ENCODE assay signal across 10 mouse cellular contexts in the genomic region with DNA sequence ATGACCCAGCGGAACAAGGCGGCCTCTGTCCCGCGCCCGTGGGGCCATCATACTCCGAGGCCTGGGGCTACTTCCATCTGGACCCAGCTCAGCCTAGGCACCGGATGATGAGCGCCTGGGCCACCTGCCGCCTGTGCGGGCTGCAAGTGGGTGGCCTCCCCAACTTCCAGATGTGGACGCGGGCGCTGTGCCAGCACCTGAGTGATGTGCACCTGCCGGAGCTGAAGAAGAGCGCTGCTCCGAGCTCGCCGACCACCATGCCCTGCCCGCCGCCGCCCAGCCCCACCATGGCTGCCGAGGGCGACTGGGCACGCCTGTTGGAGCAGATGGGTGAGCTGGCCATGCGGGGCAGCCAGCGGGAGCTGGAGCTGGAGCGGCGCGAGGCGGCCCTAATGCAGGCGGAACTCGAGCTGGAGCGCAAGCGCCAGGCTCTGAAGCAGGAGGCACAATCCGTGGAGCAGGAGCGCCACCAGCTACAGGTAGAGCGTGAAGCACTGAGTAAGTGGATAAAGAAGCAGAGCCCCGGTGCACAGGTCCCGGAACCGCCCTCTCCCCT. TPM values are rescaled to one million over a fixed set of nuclear protein-coding genes. Genes with fewer than 3 reads are reported as not detected.
DNase-seq lines count a peak whose midpoint lies in the region; ATAC-seq lines count a peak whose summit lies in the region.
"Had no signal": no experiment of that assay in that cellular context is flagged by ENCODE, and none has a peak within 500 bp of the region (broad histone marks: within the 10 kb centered on the region; RNA-seq: fewer than 3 reads in every experiment).

No protein-coding gene starts in this region.

- peaks cover 50% of the 10 kb centered on the region for H3K36me3 ChIP-seq in hindbrain, embryonic 10.5 days
- peaks cover 40% of the 10 kb centered on the region for H3K36me3 ChIP-seq in neural tube, embryonic 13.5 days
- peaks cover 45% of the 10 kb centered on the region for H3K36me3 ChIP-seq in kidney, embryonic 14.5 days (ENCODE audit: control insufficient read depth, insufficient read depth, low read length)

- DNase-seq in kidney, postnatal 10 days: peak; percentile 31
- DNase-seq in kidney, postnatal 36 days: no peak
- no peak for DNase-seq in hindbrain, embryonic 10.5 days (ENCODE audit: low spot score)
- no peak for DNase-seq in ovary, postnatal 36 days (ENCODE audit: low spot score)
- no peak for DNase-seq in frontal cortex, adult 2 months (ENCODE audit: extremely low spot score in 1 of 2, low spot score in 1 of 2)
- DNase-seq: gastrocnemius, adult 2 months; lung, postnatal 10 days had no signal

- peak overlapping the region; percentile 37 for H3K4me2 ChIP-seq in neural tube, embryonic 13.5 days
- H3K4me2 ChIP-seq in kidney, embryonic 14.5 days (replicated peaks; ENCODE audit: low read depth, low read length): no peak overlapping the region

- peak overlapping the region; percentile 53; the same call in 1 of the 2 replicates for H3K27ac ChIP-seq in hindbrain, embryonic 10.5 days
- H3K27ac ChIP-seq in neural tube, embryonic 13.5 days (replicated peaks): no peak overlapping the region
- no peak overlapping the region for H3K27ac ChIP-seq in kidney, embryonic 14.5 days (ENCODE audit: low read depth, low read length)
- H3K27ac ChIP-seq: gastrocnemius, adult 2 months had no signal

- H3K4me1 ChIP-seq in hindbrain, embryonic 10.5 days (replicated peaks): peaks cover 10% of the 10 kb centered on the region
- peaks cover 14% of the 10 kb centered on the region for H3K4me1 ChIP-seq in neural tube, embryonic 13.5 days (replicated peaks)
- H3K4me1 ChIP-seq in kidney, embryonic 14.5 days (ENCODE audit: control insufficient read depth, insufficient read depth, low read length): no peaks in the 10 kb centered on the region

- H3K9ac ChIP-seq in neural tube, embryonic 13.5 days: no peak overlapping the region
- no peak overlapping the region for H3K9ac ChIP-seq in kidney, embryonic 14.5 days (ENCODE audit: low read depth, low read length)

- H3K4me3 ChIP-seq in hindbrain, embryonic 10.5 days: peak overlapping the region; percentile 29; the same call in 1 of the 2 replicates
- peak overlapping the region; percentile 19 for H3K4me3 ChIP-seq in neural tube, embryonic 13.5 days
- no peak overlapping the region for H3K4me3 ChIP-seq in kidney, embryonic 14.5 days (ENCODE audit: low read length)
- H3K4me3 ChIP-seq: gastrocnemius, adult 2 months had no signal

- H3K27me3 ChIP-seq in hindbrain, embryonic 10.5 days (ENCODE audit: insufficient read depth, poor library complexity, severe bottlenecking): no peaks in the 10 kb centered on the region; the same call in 1 of the 2 replicates
- H3K27me3 ChIP-seq in neural tube, embryonic 13.5 days: no peaks in the 10 kb centered on the region
- H3K27me3 ChIP-seq in kidney, embryonic 14.5 days (ENCODE audit: control insufficient read depth, insufficient read depth, low read length): no peaks in the 10 kb centered on the region

- 67% methylated on average over 40 of the region's 40 CpGs for WGBS in hindbrain, embryonic 10.5 days
- 54% methylated on average over 40 of the region's 40 CpGs for WGBS in neural tube, embryonic 13.5 days
- WGBS in kidney, embryonic 14.5 days: 79% methylated on average over 40 of the region's 40 CpGs

- peak; percentile 92 for ATAC-seq in cerebellum, adult (ENCODE audit: insufficient number of reproducible peaks, low FRiP score, low TSS enrichment)
- ATAC-seq in neural tube, embryonic 13.5 days (ENCODE audit: low read depth): peak; percentile 68
- no peak; the same call in 1 of the 2 replicates for ATAC-seq in kidney, embryonic 14.5 days (ENCODE audit: low FRiP score, low TSS enrichment)

- 0 out of 2 replicates have a peak, but pooled peaks cover 2% of the 10 kb centered on the region for H3K9me3 ChIP-seq in hindbrain, embryonic 10.5 days
- H3K9me3 ChIP-seq in neural tube, embryonic 13.5 days: 0 out of 2 replicates have a peak, but pooled peaks cover 4% of the 10 kb centered on the region
- no peaks in the 10 kb centered on the region; the same call in 1 of the 2 replicates for H3K9me3 ChIP-seq in kidney, embryonic 14.5 days (ENCODE audit: control insufficient read depth, low read length)

RNA-seq across cellular contexts. Expression of gene Zbed3, which starts 12.8 kb away (rescaled TPM):
- polyA plus RNA-seq in hindbrain, embryonic 10.5 days (2016; fragmentation: Nextera tagmentation; extraction: Ambion mirVana): 54.6 and 63.3 TPM in 2 replicates
- polyA plus RNA-seq in neural tube, embryonic 13.5 days (2015; fragmentation: Nextera tagmentation; extraction: Ambion mirVana): 38.2 and 44.3 TPM in 2 replicates
- 73.0 and 90.4 TPM in 2 replicates for polyA plus RNA-seq in kidney, embryonic 14.5 days (2014; fragmentation: Nextera tagmentation; extraction: Ambion mirVana)
- 16.6 and 17.1 TPM in 2 replicates for polyA plus RNA-seq in frontal cortex, adult 2 months (2012; rRNA removed)

RNA-seq across cellular contexts. Expression of gene Aggf1, which starts 39.0 kb away (rescaled TPM):
- polyA plus RNA-seq in hindbrain, embryonic 10.5 days (2016; fragmentation: Nextera tagmentation; extraction: Ambion mirVana): 37.4 and 39.9 TPM in 2 replicates
- polyA plus RNA-seq in neural tube, embryonic 13.5 days (2015; fragmentation: Nextera tagmentation; extraction: Ambion mirVana): 37.1 and 39.2 TPM in 2 replicates
- 33.4 and 40.2 TPM in 2 replicates for polyA plus RNA-seq in kidney, embryonic 14.5 days (2014; fragmentation: Nextera tagmentation; extraction: Ambion mirVana)
- 37.5 and 39.1 TPM in 2 replicates for polyA plus RNA-seq in frontal cortex, adult 2 months (2012; rRNA removed)
